Mouse (Mus musculus): ENCODE results near the gene Palld. TPM values are rescaled to one million over a fixed set of nuclear protein-coding genes. Genes with fewer than 3 reads are reported as not detected.
A peak's percentile ranks its signal among the peaks of the same experiment; 100 is the strongest.

The Palld gene
- total RNA-seq, 2 experiments from 2014 or later, result 311 to 316 TPM

DNA sequence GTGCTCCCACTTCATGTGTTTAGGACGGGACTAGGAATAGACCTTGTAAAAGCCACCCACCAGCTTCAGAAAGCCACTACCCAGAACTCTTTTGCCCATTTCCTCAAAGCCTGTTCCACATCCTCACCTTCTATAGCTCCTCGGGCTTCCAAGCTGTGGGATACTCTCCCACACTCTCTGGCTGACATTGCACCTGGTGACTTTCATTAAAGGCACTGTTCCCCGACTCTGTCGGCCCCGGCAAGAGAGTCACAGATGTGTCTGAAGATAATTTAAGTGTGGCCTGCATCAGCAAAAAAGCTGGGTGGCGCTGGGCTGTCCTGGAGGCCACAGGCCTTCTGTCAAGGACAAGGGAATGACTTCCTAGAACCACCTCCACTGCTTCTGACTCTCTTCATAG, 350.3 kb downstream of the Palld start:
- no peak for DNase-seq

GRCm38 (mm10) chr8:61550006-61550748, 352.3 kb downstream of the Palld start:
- peak; percentile 37 for DNase-seq

GRCm38 (mm10) chr8:61549585-61549984, 352.9 kb downstream of the Palld start:
- DNase-seq, result no peak

DNA sequence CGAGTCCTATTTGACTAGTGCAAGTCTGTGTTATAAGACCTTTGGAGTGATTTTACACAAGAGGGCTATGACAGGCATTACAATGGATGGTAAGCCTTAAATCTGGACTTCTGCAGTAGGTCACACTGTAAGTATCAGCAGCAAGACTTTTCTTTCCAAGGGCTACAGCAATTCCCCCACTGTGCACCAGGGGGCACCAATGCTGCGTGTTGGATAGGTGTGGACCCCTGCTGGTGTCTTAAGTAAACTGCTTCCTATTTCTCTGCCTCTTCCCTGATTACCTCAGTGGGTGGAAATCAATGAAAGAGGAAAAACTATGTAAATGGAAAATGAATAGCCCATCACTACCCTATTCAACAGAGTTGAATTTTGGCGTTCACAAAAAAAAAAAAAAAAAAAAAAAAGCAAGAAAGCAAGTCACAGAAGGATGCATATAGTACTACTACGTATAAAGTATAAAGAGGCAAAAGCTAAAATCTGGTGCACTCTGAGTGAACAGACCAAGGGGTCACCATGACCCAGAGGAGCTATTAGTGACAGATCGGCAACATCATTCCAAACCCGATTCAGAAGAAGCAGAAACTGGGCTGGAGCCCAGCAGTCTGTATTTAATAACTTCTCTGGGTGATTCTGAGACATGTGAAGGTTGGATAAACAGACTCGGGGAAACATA, 362.5 kb downstream of the Palld start:
- peak; percentile 91 for DNase-seq

DNA sequence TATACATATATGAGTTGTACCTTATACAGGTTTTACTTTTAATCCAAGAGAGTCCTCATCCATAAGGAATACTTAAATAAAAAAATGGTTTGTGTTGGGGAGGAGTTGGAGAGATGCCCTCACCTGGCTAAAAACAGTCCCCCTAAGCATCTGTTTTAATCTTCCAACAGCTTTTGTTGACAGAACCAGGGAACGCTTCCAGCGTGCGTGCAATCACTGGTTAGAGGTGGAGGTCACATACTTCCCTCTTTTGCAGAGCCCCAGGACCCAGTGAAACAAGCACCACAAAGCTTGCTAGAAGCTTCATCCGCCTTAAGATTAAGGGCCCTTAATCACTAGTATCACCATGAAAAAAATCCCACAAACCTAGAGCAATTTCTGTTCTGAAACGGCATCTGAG, 365.0 kb downstream of the Palld start:
- peak; percentile 48 for DNase-seq

- no peak for DNase-seq
These were observed 367.0 kb downstream of the Palld start for GRCm38 (mm10) chr8:61535472-61535871.

DNA sequence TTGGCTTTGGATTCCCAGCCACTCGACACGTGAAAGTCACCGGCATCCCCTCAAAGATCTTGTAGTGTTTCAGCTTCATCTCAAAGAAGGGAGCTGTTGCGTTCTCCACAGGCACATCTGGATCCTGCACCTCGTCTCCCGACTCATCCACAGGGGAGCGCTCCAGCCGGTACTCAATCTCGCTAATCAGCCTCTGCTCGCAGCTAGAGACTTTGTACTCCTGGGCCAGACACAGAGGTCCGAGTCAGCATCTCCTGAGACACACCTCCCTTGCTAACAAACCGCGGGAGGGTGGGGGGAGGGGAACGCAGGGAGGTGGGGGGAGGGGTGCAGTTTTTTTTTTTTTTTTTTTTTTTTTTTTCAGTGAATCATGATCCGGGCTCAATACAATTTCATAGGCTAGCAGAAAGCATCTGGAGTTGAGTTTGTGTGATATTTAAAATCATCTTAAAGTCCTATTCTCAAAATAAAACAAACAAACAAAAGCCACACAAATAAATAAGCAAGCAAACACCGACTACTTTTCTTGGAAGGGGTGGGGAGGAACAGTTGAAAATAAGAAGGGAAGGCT, 369.0 kb downstream of the Palld start:
- no peak for DNase-seq

- DNase-seq, result no peak
These were observed 369.7 kb downstream of the Palld start for GRCm38 (mm10) chr8:61532831-61533230.

DNA sequence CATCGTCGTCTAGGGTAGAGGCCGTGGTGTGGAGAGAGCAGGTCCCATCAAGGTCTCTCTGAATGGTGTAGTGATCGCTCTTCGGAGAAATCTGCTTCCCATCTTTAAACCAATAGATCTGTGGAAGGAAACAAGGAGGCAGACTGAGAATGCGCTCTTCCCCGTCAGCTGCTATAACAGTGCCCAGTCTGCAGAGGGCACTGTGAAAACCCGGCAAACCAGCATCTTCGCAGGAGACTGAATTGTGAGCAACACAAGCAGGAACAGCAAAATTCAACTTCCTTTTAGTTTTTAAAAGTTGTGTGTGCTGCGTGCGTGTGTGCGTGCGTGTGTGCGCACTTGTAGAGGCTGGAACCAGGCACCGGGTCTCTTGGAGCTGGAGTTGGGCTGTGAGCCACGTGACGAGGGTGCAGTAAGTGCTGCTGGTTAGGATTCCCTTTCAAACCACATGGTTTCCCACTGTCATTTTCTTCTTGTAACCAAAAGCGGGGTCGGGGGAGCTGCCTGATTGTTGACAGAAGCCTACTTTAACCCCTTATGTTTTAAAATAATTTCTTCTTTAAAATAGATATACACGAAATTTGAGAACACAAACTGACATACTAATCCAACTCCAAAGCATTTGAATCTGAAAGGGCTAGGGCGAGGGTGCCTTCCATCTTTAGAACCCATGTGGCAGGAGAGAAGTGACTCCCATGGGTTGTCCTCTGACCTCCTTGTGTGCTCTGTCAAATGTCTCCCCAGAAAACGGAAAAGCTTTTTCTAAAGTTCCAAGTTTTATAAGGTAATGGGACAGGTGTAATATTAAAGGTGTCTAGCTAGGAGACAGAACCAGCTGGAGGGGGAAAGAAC, 370.3 kb downstream of the Palld start:
- DNase-seq, result no peak

GRCm38 (mm10) chr8:61528642-61529041, 373.8 kb downstream of the Palld start:
- no peak for DNase-seq

DNA sequence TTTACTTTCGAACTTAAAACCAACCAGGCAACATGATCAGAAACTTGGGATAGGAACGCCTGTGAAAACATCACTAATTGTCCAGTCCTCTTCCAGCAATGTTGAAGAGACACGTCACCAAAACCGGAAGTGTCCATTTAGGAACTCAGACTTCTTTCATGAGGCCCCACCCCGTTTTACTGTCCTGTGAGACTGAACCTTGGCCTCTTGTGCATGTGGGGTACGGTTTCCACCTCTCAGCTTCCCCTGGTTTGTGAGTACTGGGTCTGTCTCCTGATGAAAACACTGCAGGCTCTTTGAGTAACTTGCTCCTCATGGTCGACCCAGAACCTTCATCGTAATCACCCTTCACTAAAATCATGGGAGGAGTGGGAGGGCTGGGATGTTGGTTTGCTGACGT, 374.3 kb downstream of the Palld start:
- DNase-seq, result no peak

DNA sequence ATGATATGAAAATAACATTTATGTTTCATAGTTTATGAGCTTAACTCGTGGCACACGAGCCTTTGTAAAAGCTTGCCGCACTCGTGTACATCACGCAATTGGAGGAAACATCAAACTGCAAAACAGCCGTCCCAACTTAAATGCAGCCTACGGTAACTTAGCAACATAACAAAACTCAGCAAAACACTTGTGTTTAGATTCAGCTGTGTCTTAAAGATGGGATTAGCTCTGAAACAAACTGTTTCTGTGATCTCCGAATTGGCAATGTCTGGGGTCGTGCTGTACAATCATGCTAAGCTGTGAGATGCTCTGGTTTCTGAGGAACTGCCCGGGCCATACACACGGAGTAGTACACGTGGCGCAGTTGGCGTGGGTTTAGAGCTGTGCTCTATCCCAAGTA, 375.5 kb downstream of the Palld start:
- DNase-seq, result no peak

DNA sequence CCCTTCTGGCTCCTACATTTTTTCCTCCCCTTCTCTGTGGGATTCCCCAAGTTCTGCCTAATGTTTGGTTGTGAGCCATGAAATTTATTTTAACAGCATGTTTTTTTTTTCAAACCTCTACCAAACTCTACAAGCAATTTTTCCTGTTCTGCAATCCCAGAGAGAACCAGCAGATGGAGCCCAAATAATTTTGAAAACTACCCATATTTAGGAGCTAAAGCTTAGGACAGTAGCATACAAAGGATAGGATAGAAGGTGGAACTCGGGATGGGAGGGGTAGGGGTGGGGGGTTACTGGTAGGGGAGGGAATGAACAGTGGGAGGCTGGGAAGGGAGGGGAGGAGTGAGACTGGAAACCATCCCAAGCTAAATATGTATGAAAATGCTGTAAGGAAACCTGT, 380.4 kb downstream of the Palld start:
- peak; percentile 58 for DNase-seq

DNA sequence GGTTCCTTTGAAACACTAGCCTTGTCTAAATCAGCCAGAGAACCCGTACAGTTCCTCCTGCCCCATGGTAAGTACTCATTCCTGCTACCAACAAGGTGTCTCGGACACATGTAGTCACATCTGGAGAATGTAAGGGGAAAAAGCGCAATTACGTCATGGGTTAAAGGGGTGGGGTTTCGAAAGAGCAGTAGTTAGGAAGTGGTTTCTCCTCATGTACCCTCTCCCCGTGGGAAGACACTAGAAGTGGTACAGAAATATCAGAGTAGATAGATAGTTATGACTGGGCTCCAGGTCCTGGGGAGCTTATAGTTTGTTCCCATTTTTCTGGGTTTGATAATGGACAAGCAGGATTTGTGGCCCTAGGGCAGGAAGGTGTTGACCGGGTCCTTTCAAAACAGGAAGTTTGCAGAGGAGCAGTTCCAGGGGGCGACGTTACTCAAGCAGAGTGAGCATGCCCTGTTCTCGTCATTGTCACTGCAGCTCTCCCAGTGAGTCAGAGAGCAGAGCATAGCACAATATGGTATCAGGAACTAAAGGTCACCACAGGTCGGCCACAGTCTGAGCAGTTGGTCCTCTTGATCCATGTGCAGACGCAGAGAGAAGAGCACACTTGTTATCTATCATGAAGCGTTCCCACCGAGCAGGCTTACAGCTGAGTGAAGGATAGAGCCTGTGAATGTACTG, 384.8 kb downstream of the Palld start:
- DNase-seq, result no peak

- DNase-seq, result no peak
These were observed 385.6 kb downstream of the Palld start for GRCm38 (mm10) chr8:61516745-61517501.

DNA sequence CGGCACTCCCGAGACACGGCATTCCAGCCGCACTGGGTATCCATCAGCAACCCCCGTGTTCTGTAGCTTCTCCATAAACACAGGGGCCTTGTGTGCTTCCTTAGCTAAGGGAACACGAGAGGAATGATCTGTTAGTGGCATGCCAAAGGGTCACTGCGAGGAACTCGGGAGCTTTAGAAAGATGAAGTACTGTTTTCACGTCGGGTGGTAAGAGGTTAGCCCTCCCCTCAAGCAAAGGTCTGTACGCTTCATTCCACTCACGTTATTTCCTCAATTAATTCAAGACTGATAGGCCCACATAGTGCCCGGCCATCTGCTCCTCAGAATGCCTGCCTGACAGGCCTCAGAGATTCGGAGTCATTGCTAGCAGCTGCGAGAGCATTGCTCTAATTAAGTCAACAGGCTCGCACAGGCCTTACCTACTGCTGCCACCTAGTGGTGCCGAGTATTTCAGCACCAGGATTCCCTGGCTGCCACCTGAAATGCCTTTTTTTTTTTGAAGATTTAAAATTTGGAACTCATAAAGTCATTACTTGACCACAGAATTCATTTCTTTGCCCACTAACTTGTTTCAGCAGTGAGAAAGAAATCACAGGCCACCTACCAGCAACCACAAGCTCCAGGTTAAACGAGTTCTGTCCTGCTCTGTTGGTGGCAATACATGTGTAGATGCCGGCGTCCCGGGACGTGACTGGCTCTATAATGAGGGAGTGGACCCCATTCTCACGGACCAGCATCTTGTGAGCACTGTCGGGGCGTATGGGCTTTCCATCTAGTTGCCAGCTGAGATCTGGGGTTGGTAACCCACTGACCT, 386.4 kb downstream of the Palld start:
- DNase-seq, result peak; percentile 85

- no peak for DNase-seq
These were observed 387.2 kb downstream of the Palld start for GRCm38 (mm10) chr8:61515110-61515930.

- DNase-seq, result no peak
These were observed 400.2 kb downstream of the Palld start for GRCm38 (mm10) chr8:61502277-61502676.

GRCm38 (mm10) chr8:61500914-61501313, 401.6 kb downstream of the Palld start:
- no peak for DNase-seq

GRCm38 (mm10) chr8:61499035-61499434, 403.5 kb downstream of the Palld start:
- no peak for DNase-seq
